Mouse (Mus musculus): Measurements from ENCODE around the gene St3gal2. TPM values are rescaled to one million over a fixed set of nuclear protein-coding genes. Genes with fewer than 3 reads are reported as not detected.
"Not testable (repeated sequence)": the region's sequence is repeated elsewhere in the genome, so short reads cannot be mapped to it uniquely, and the experiment has no call there.

Gene St3gal2
- polyA plus RNA-seq, 1 experiment from 2014 or later, result 10.7 TPM

DNA sequence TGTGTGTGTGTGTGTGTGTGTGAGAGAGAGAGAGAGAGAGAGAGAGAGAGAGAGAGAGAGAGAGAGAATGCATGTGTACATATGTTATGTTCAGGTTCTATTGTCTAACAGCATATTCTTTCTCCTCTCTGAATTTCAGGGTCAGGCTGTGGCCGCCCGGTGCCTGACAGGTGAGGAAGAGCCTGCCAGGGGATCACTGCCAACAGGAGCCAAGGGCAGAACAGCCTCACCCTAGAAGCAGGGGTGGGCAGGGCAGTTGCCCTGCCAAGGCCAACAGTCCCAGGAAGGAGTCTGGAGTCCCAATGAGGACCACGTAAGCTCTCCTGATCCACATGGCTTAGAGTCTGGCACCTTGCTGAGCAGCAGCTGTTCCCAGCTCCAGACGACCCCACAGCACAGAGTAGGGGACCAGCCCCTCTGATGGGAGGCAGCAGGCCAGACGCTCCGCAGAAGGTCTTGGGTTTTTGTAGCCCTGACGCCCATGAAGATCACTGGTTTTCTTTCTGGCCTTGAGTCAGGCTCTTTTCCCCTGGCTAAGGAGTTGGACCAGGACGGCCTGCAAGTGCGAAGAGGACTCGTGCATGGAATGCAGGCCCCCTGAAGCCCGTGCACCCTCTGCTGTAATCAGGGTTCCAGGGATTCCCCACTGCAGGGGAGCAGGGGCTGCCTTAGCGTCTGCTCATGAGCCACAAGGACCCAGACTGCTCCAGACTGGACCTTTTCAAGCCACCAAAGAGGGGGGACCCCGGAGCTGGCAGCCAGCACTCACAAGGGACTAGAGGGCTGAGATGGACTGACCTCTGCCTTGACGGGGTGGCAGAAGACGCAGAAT lies 37.1 kb downstream of the St3gal2 start:
- no peaks in the 10 kb centered on the region for H3K4me1 ChIP-seq (ENCODE audit: control insufficient read depth, insufficient read depth, low read length)
- 87% methylated on average over 15 of the region's 15 CpGs for WGBS
- no peaks in the 10 kb centered on the region for H3K27me3 ChIP-seq (replicated peaks; ENCODE audit: control insufficient read depth, insufficient read depth, low read length)
- H3K27ac ChIP-seq (ENCODE audit: low read length), result no peak overlapping the region
- no peaks in the 10 kb centered on the region for H3K36me3 ChIP-seq (ENCODE audit: control insufficient read depth, insufficient read depth, low read length)
- no peak overlapping the region for H3K4me2 ChIP-seq (ENCODE audit: low read depth, low read length)
- ATAC-seq, result no peak
- no peak overlapping the region for H3K9ac ChIP-seq (ENCODE audit: low read depth, low read length)
- H3K4me3 ChIP-seq (ENCODE audit: low read length), result no peak overlapping the region
- H3K9me3 ChIP-seq (ENCODE audit: control insufficient read depth, low read length), result no peaks in the 10 kb centered on the region

DNA sequence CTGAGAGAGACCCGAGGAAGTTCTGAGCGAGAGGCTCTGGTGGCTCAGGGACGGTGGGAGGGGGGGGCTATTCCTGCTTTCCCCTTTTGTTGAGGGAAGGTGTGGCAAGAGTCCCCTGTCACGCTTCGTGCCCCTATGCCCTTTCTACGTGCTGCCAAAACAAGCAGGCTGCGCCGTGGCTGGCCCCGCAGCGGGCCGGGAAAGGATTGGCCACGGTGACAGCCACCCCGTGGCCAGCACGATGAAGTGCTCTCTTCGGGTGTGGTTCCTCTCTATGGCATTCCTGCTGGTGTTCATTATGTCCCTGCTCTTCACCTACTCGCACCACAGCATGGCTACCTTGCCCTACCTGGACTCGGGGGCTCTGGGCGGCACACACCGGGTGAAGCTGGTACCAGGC lies 37.7 kb downstream of the St3gal2 start:
- Histone ChIP-seq H3K4me1 (ENCODE audit: control insufficient read depth, insufficient read depth, low read length) (no peaks in the 10 kb centered on the region), H3K4me2 (ENCODE audit: low read depth, low read length) (no peak overlapping the region), H3K9me3 (ENCODE audit: control insufficient read depth, low read length) (no peaks in the 10 kb centered on the region), H3K27ac (ENCODE audit: low read length) (no peak overlapping the region), H3K9ac (ENCODE audit: low read depth, low read length) (peak overlapping the region; percentile 29; the same call in 1 of the 2 replicates), H3K36me3 (ENCODE audit: control insufficient read depth, insufficient read depth, low read length) (no peaks in the 10 kb centered on the region), H3K4me3 (ENCODE audit: low read length) (no peak overlapping the region), H3K27me3 (replicated peaks; ENCODE audit: control insufficient read depth, insufficient read depth, low read length) (no peaks in the 10 kb centered on the region)
- ATAC-seq, result no peak
- WGBS, result 91% methylated on average over 19 of the region's 19 CpGs

DNA sequence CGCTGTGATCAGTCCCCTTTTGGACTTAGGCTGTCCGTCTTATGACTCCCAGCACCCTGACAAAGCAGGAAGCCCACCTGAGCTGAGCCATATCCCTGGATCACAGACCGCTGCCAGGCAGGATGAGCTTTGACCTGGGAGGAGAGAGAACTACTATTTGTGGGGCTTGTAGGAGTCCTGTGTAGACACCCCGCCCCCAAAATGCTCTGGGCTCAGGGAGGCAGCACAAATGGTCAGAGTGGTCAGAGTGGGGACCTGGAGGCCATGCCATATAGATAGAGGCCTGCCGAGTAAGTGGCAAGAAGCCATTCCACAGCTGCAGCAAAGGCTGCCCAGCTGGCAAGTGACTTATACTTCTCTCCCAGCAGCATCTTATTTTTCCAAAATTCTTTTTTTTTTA lies 38.4 kb downstream of the St3gal2 start:
- no peaks in the 10 kb centered on the region for H3K36me3 ChIP-seq (ENCODE audit: control insufficient read depth, insufficient read depth, low read length)
- no peak for ATAC-seq
- H3K27me3 ChIP-seq (replicated peaks; ENCODE audit: control insufficient read depth, insufficient read depth, low read length), result no peaks in the 10 kb centered on the region
- H3K4me1 ChIP-seq (ENCODE audit: control insufficient read depth, insufficient read depth, low read length), result no peaks in the 10 kb centered on the region
- no peak overlapping the region for H3K27ac ChIP-seq (ENCODE audit: low read length)
- no peak overlapping the region for H3K9ac ChIP-seq (ENCODE audit: low read depth, low read length)
- no peak overlapping the region for H3K4me2 ChIP-seq (ENCODE audit: low read depth, low read length)
- 90% methylated on average over 5 of the region's 5 CpGs for WGBS
- H3K9me3 ChIP-seq (ENCODE audit: control insufficient read depth, low read length), result no peaks in the 10 kb centered on the region
- no peak overlapping the region for H3K4me3 ChIP-seq (ENCODE audit: low read length)

DNA sequence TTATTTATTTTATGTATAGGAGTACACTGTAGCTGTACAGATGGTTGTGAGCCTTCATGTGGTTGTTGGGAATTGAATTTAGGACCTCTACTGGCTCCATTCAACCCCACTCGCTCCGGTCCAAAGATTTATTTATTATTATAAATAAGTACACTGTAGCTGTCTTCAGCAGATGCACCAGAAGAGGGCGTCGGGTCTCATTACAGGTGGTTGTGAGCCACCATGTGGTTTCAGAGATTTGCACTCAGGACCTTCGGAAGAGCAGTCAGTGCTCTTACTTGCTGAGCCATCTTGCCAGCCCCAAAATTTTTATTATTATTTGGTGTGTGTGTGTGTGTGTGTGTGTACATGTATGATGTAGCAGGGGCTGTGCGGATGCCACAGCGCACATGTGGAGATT lies 38.8 kb downstream of the St3gal2 start:
- not testable (repeated sequence) for H3K4me3 ChIP-seq (ENCODE audit: low read length); H3K4me2 ChIP-seq (ENCODE audit: low read depth, low read length); H3K27me3 ChIP-seq (replicated peaks; ENCODE audit: control insufficient read depth, insufficient read depth, low read length); H3K4me1 ChIP-seq (ENCODE audit: control insufficient read depth, insufficient read depth, low read length); H3K27ac ChIP-seq (ENCODE audit: low read length); H3K36me3 ChIP-seq (ENCODE audit: control insufficient read depth, insufficient read depth, low read length); H3K9ac ChIP-seq (ENCODE audit: low read depth, low read length); ATAC-seq; H3K9me3 ChIP-seq (ENCODE audit: control insufficient read depth, low read length)
- WGBS, result 93% methylated on average over 7 of the region's 7 CpGs

DNA sequence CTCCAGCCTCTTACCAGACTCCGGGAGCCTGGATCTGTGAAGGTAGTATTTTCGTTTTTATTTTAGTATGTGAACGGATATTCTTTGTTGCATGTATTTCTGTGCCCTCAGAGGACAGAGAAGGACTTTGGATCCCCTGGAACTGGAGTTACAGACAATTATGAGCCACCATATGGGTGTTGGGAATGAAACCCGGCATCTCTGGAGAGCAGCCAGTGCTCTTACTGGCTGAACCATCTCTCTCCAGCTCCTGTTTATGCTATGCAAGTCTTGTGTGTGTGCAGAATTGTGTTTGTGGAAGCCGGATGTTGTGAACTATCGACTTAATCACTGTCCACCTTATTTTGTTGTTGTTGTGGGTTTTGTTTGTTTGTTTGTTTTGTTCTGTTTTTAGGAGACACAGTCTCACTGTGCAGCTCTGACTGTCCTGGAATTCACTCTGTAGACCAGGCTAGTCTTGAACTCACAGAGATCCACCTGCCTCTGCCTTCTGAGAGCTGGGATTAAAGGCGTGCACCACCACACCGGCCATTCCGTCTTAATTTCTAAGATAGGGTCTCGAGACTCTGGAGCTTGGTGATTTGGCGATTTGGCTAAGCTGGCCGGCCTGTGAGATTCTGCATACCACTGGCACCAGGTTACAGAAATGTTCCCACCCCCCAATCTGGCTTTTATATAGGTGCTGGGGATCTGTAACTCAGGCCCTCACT lies 39.5 kb downstream of the St3gal2 start:
- H3K4me3 ChIP-seq (ENCODE audit: low read length), result no peak overlapping the region
- H3K9ac ChIP-seq (ENCODE audit: low read depth, low read length), result no peak overlapping the region
- H3K27me3 ChIP-seq (replicated peaks; ENCODE audit: control insufficient read depth, insufficient read depth, low read length), result no peaks in the 10 kb centered on the region
- ATAC-seq, result no peak
- H3K4me2 ChIP-seq (ENCODE audit: low read depth, low read length), result no peak overlapping the region
- H3K4me1 ChIP-seq (ENCODE audit: control insufficient read depth, insufficient read depth, low read length), result no peaks in the 10 kb centered on the region
- H3K36me3 ChIP-seq (ENCODE audit: control insufficient read depth, insufficient read depth, low read length), result no peaks in the 10 kb centered on the region
- no peak overlapping the region for H3K27ac ChIP-seq (ENCODE audit: low read length)
- WGBS, result 91% methylated on average over 12 of the region's 12 CpGs
- no peaks in the 10 kb centered on the region for H3K9me3 ChIP-seq (ENCODE audit: control insufficient read depth, low read length)

DNA sequence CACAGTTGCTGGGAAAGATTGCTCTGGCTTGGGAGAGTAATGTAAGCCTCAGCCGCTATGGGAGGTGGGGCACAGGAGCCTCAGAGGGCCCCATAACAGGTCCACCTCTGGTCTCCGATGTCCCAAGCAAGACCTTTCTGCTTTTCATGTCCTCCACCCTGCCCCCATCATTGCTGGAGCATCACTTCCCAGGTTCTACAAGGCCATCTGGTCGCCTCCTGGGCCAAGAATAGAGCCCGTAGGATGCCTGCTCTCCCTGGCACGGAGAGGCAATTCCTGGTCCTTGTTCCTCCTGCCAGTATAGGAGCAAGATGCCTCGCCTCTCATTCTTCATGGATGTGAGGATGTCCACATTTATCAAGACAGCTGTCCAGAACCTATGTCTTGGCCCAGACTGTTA lies 40.2 kb downstream of the St3gal2 start:
- Histone ChIP-seq H3K9ac (ENCODE audit: low read depth, low read length) (no peak overlapping the region), H3K4me3 (ENCODE audit: low read length) (no peak overlapping the region), H3K9me3 (ENCODE audit: control insufficient read depth, low read length) (no peaks in the 10 kb centered on the region), H3K4me1 (ENCODE audit: control insufficient read depth, insufficient read depth, low read length) (no peaks in the 10 kb centered on the region), H3K36me3 (ENCODE audit: control insufficient read depth, insufficient read depth, low read length) (no peaks in the 10 kb centered on the region), H3K27ac (ENCODE audit: low read length) (no peak overlapping the region), H3K4me2 (ENCODE audit: low read depth, low read length) (no peak overlapping the region), H3K27me3 (replicated peaks; ENCODE audit: control insufficient read depth, insufficient read depth, low read length) (no peaks in the 10 kb centered on the region)
- no peak for ATAC-seq
- 85% methylated on average over 6 of the region's 6 CpGs for whole genome bisulfite sequencing

DNA sequence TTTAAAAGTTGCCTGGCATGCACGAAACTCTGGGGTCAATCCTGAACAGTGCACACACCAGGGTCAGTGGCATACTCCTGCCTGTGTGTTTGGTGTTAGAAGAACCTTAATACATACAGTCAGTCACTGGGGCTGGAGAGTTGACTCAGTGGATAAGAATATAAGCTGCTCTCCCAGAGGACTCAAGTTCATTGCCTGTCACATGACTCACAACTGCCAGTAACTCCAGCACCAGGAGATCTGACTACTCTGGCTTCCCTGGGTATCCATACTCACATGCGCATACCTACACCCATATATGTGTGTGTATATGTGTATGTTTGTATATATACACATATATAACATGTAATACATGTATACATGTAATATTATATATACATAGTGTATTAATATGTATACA lies 43.3 kb downstream of the St3gal2 start:
- WGBS, result 84% methylated on average over 2 of the region's 2 CpGs
- H3K36me3 ChIP-seq (ENCODE audit: control insufficient read depth, insufficient read depth, low read length), result no peaks in the 10 kb centered on the region; the same call in 1 of the 2 replicates

DNA sequence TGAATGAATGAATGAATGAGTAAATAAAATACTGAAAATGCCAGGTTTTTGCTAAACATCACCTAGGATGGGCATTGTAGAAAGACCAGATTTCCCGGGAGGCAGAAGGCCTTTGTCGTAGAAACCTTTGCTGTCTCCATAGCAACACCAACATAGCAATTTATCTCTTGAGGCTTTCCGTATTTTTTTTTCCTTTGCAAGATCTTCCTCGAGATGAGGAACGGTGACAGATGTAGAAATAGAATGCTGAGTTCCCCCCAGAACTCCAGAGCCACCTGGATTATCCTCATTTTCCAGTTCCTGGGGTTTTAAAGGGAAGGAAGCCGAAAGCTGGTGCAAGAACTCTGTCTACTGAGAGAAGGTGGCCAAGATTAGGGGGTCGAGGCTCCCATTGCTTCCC lies 44.9 kb downstream of the St3gal2 start:
- Histone ChIP-seq H3K27ac (ENCODE audit: low read length) (no peak overlapping the region), H3K4me2 (ENCODE audit: low read depth, low read length) (no peak overlapping the region), H3K9me3 (ENCODE audit: control insufficient read depth, low read length) (no peaks in the 10 kb centered on the region), H3K4me1 (ENCODE audit: control insufficient read depth, insufficient read depth, low read length) (0 out of 2 replicates have a peak, but pooled peaks cover 6% of the 10 kb centered on the region), H3K36me3 (ENCODE audit: control insufficient read depth, insufficient read depth, low read length) (no peaks in the 10 kb centered on the region; the same call in 1 of the 2 replicates), H3K27me3 (replicated peaks; ENCODE audit: control insufficient read depth, insufficient read depth, low read length) (no peaks in the 10 kb centered on the region), H3K9ac (ENCODE audit: low read depth, low read length) (no peak overlapping the region), H3K4me3 (ENCODE audit: low read length) (no peak overlapping the region)
- ATAC-seq, result no peak
- 61% methylated on average over 7 of the region's 7 CpGs for WGBS

More for the DNA sequence above, 43.3 kb downstream of the St3gal2 start:
- no peaks in the 10 kb centered on the region for H3K9me3 ChIP-seq (ENCODE audit: control insufficient read depth, low read length)
- H3K4me1 ChIP-seq (ENCODE audit: control insufficient read depth, insufficient read depth, low read length), result 0 out of 2 replicates have a peak, but pooled peaks cover 6% of the 10 kb centered on the region
- no peak overlapping the region for H3K27ac ChIP-seq (ENCODE audit: low read length)
- no peak overlapping the region for H3K4me3 ChIP-seq (ENCODE audit: low read length)
- H3K27me3 ChIP-seq (replicated peaks; ENCODE audit: control insufficient read depth, insufficient read depth, low read length), result no peaks in the 10 kb centered on the region
- no peak for ATAC-seq
- no peak overlapping the region for H3K9ac ChIP-seq (ENCODE audit: low read depth, low read length)
- H3K4me2 ChIP-seq (ENCODE audit: low read depth, low read length), result no peak overlapping the region

DNA sequence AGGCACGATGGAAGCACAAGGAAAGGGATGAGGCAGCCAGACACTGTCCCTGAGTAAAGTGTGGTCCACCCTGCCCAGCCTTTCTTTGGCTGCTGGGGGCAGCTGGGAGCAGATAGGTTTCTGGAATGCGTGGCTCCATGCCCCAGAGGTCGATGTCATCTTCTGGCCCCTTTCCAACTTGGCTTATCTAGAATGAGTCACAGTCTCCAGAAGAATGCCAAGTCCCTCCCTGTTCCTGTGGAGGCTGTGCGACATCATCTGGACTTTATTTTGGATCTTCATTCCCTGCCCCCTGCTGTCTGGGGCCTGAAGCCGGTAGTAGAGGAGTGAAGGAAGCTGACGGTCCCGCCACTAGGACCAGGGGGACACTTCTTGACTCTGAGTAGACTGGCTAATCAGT lies 45.9 kb downstream of the St3gal2 start:
- 44% methylated on average over 7 of the region's 7 CpGs for WGBS
- Histone ChIP-seq H3K4me3 (ENCODE audit: low read length) (no peak overlapping the region), H3K27ac (ENCODE audit: low read length) (no peak overlapping the region)

More for the DNA sequence above, 45.9 kb downstream of the St3gal2 start:
- Histone ChIP-seq H3K36me3 (ENCODE audit: control insufficient read depth, insufficient read depth, low read length) (no peaks in the 10 kb centered on the region; the same call in 1 of the 2 replicates), H3K27me3 (replicated peaks; ENCODE audit: control insufficient read depth, insufficient read depth, low read length) (no peaks in the 10 kb centered on the region), H3K4me2 (ENCODE audit: low read depth, low read length) (no peak overlapping the region), H3K9ac (ENCODE audit: low read depth, low read length) (no peak overlapping the region), H3K9me3 (ENCODE audit: control insufficient read depth, low read length) (no peaks in the 10 kb centered on the region), H3K4me1 (ENCODE audit: control insufficient read depth, insufficient read depth, low read length) (peaks cover 10% of the 10 kb centered on the region)
- ATAC-seq, result peak; percentile 25; the same call in 1 of the 2 replicates
